Mouse (Mus musculus) telencephalon, adult 2 months (tissue): ENCODE measurements at regions not wholly inside any gene's neighbourhood (a gene's known extent, or its start where the extent isn't known, plus 50 kb on each side); places are given as distances from the start of the nearest gene placed in this dataset.
A peak's percentile ranks its signal among the peaks of the same experiment; 100 is the strongest.
"Not testable (repeated sequence)": the region's sequence is repeated elsewhere in the genome, so short reads cannot be mapped to it uniquely, and the experiment has no call there.

Source experiments
- DNase-seq: peaks from one replicate; pipeline ENCODE4 v3.0.0-alpha.2; 2011; ENCODE audit warnings: low read depth, low spot score

DNA sequence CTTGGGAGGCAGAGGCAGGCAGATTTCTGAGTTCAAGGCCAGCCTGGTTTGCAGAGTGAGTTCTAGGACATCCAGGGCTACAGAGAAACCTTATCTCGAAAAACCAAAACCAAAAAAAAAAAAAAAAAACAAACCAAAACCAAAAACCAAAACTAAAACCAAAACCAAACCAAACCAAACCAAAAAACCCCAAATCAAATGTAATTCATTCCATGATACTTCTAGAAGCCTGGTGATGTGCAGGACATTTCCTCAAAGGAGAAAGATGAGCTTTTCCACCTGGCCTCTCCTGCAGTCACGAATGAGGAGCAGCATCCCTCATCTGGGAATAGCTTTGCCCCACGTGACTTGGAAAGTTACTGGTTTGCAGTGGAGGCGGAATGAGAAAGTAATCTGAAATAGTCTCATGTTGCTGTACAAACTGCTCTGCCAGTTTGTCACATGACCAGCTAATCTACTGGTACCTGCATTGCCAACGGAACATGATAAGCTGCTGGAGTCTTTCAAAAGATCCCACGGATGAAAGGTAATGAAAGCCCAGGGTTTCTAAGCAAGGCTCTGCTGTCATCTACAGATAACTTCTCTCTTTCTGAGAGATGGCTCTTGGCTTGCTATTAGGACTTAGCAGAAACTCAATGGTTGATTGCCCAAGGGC is 127.8 kb upstream of the Max start:
- DNase-seq = peak; percentile 32

DNA sequence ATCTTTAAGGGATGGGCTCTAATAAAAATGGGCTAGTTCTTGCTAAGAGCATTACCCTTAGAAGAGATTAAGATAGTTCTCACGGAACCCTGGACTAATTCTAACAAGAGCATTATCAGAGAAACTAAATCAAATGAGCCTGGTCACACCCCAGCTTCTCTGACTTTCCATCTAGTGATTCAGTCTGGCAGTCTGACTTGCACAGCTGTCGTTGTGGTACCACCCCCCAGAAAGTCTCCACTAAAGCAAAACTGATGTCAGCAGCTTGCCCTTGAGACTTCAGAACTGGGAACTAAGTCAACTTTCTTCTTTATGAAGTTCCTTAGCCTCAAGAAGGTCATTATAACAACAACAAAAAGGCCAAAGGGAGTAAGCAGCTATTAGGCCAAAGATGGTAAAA is 126.5 kb upstream of the Max start:
- no peak for DNase-seq

DNA sequence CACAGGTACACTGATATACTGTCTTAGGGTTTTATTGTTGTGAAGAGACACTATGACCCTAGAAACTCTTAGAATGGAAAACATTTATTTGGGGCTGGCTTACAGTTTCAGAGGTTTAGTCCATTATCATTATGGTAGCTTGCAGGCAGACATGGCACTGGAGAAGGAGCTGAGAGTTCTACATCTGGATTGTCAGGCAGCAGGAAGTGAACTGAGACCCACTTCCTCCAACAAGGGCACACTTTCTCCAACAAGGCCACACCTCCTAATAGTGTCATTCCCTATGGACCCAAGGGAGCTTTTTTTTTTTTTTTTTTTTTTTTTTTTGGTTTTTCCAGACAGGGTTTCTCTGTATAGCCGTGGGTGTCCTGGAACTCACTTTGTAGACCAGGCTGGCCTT is 124.9 kb upstream of the Max start:
- not testable (repeated sequence) for DNase-seq

DNA sequence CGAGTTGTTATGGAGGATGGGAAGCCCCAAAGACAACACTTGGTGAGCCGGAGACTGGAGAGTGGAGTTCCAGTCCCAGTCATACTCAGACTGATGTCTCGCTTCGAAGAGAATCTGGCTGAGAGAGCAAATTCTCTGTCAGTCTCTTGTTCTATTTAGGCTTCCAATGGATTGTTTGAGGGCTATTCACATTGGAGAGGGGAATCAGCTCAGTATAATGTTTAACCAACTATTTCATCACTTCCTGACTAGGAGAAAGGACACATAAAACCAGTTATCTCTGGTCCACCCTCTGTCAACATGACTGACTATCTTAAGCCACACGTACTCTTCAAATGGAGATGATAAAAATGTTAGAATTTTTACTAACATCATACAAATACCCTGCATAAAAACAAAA is 123.9 kb upstream of the Max start:
- no peak for DNase-seq

DNA sequence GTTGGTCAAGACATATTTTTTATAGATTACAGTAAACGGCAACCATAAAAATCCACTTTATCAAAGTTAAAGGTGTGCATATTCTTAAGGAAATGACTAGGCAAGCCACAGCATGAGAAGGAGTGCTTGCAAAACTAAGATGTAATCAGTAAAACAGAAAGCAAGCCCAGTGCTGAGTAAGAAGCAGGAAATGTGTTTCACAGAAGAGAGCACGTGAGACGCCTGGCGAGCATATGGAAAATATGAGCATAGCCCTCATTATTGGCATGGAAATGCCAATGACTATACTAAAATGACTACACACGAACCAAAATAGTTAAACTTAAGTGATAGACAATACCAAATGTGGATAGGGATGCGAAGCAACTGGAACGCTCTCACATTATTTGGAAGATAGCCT is 123.2 kb upstream of the Max start:
- DNase-seq = no peak

DNA sequence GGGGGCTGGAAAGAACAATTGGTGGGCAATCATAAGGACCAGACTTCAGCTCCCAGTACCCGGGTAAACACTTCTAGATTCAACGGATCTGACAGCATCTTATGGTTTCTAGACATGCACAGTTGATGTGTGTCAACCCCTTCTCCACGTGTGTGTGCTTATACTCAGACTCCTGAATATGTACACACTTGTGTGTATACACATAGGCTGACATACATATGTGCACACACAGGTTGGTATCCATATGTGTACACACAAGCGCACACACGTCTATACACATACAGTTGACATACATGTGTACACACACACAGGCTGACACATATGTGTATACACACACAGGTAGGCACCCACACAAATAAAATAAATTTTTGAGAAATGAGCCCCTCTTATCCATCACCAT is 122.7 kb upstream of the Max start:
- no peak for DNase-seq

DNA sequence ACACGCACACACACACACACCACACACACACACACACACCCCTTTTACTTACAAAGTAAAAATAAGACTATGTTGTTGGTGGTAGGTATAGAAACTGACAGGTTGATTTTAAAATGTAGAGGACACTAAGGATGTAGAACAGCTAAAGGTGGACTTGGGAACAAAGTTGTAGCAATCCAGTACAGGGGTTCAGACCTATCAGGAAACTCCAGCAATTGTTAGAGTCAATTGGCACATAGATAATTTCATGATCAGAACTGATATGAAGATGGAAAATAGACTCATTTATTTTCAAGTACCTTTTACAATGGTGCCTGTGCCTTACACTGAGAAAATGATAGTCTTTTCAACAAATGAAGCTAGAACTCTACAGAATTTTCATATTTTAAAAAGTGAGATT is 122.3 kb upstream of the Max start:
- no peak for DNase-seq

DNA sequence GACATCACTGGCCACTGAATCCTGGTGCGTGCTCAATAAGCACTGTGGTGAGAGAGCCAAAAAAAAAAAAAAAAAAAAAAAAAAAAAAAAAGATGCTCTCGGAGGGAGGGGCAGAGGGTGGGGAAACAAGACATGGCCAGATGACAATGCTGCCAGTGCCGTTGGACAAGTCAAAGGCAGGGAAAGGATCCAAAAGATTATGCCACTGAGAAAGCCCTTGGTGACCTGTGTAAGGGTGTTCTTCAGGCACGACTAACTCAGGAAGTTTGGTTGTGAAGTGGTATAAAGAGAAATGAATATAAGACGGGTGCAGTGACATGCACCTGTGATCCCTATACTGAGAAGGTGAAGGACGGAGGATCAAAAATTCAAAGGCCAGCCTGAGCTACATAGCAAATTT is 121.8 kb upstream of the Max start:
- DNase-seq = no peak

DNA sequence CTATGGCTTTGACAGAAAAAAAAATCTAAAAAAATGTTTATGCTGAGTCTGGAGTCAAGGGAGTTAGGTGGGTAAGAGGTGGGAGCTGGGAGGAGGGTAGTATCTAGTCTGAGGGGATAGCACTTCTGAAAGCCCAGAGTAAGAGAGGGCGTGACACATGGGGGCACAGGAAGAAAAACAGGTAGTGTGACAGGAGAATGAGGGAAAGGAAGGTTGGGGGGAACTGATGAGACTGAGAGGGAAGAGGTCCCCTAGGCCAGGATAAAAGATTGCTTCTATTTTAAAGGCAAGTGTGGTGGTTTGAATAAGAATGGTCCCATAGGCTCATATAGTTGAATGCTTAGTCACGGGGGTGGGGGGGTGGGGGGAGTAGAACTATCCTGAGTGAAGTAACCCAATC is 119.8 kb upstream of the Max start:
- no peak for DNase-seq

DNA sequence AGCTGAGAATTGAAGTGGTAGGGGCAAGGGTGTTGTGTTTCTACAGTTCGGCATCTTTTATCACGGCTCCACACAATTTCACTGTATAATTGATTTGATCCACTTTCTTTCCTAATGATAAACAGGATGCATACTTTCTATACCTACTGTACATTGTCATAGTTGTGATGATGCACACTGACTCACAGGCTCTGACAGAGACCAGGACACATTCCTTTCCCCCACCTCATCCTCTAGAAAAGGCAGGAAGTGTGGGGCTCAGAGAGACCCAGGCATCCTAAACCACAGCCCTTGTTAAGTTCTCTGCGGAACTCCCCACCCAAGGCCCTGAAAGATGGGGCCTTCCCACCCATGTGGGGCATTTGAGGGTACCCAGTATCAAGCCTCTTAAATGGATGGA is 117.5 kb upstream of the Max start:
- no peak for DNase-seq

DNA sequence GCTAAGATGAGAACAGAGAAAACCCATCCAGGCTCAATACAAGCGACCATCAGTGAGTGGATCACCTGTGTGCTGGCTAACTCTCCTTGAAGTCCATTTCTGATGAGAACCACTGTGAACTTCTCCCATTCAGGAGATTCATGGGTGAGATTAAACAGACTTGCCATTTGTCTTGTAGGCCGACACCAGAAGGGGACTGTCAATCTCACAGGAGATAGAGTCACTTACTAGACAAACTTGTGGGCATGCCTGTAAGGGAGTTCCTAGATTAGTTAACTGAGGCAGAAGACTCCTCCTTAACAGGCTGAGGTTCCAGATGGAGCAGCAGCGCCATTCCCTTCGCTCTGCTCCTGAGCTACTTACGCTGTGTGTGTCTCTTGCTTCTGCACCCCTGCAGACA is 114.7 kb upstream of the Max start:
- no peak for DNase-seq

DNA sequence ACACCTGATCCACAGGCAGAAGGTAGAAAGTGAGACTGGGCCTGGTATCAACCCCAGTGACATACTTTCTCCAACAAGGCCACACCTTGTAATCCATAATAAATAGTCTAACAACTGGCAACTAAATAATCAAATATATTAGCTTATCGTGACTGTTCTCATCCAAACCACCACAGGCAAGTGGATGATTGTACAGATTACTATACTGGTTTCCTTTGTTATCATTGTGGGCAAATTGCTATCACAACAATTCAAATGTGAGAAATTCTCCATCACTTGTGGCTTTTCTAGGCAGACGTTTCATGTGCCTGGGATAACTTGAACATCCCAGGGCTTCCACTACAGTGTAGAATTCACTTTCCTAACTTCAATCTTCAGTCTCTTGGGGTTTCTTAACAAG is 112.6 kb upstream of the Max start:
- no peak for DNase-seq

DNA sequence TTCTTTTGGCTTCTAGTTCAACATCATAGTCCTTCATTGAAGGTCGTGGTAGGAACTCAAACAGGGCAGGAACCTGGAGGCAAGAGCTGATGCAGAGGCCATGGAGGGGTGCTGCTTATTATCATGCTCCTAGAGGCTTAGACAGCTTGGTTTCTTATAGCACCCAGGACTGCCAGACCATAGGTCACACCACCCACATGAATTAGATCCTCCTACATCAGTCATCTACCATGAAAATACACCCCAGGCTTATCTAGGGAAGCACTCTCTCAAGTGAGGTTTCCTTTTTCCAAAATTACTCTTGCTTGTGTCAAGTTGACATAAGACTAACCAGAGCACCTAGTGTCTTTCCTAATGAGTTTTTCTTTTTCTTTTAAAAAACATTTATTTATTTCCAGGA is 109.7 kb upstream of the Max start:
- no peak for DNase-seq

DNA sequence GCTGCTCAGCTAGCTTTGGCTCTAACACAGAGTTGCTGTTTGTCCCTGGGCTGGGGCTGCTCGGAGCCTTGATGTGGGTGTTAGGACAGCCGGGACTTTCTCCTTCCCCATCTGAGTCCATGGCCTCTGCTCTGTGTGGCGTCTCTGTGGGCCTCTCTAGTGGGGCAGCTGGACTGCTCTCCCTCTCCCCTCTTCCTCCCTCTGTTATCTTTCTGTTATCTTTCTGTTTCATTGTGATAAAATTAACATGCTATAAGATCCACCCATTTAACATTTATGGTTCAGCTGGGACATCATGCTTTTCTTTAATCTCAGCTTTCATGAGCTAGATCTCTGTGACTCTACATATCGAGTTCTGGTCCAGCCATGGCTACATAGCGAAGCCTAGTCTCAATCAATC is 105.9 kb upstream of the Max start:
- no peak for DNase-seq

DNA sequence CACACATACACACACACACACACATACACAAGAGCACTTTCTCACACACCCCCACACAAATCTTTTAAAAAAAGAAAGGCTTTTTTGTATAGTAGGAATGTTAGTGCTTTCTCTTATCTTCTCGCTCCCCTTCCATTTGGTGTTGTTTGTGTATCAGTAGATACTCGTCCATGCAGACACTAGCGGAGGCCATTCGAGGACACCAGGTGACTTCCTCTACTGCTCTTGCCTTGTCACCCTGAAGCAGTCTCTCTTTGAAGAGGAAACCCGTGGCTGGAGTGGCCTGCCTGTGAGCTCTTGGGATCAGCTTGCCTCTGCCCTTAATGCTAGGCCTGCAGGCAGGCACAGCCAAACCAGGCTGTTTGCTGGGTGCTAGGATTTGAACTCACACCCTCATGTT is 105.1 kb upstream of the Max start:
- DNase-seq = no peak

DNA sequence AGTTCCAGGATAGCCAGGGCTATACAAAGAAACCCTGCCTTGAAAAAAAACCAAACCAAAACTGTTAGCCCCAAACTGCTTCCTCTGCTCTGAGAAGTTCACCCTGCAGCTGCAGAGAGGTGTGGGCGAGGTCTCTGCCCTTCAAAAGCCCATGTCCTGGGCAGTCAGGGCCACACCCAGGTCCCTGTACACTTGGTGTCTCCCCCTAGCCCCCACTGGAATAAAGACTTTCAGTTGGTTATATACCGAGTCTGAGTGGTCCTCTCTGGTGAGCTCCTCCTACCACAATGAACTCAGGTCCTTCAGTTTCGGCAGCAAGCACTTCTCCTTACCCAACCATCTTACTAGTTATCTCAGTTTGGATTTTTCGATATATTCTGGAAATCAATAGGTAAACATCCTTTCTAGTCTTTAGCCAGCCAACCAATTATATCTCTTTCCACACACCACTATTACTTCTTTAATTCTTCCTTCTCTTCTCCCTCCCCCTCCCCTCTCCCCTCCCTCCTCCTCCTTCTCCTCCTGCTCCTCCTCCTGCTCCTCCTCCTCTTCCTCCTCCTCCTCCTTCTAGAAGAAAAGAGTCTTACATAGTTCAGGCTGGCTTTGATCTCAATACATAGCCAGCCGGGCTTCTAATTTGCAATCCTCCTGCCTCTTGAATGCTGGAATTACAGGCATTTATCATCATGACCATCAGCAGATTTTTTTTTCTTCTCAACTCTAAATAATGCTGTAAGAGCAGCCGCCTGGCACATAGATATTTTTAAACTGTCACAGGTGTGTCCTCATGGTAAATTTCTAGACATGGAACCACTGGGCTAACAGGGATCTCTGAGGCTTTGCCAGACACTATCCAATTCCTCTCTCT is 103.9 kb upstream of the Max start:
- no peak for DNase-seq

DNA sequence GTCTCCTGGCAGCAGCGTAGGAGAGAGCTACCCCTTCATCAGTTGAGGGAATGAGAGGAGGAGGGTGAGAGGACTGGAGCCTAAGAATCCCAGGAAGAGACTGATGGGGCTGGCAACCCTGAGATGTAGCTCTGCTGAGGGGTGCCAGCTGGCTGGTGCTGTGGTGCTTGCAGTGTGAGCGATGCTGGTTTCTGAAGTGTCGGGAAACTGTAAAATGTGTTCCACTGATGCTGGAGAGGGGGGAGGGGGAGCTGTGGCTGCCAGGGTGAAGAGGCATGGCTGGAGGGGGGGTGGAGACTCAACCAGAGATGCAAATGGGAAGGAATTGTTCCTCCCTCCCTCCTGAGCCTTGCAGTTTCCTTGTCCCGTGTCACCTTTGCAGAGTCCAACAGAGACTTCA is 102.0 kb upstream of the Max start:
- DNase-seq = no peak

DNA sequence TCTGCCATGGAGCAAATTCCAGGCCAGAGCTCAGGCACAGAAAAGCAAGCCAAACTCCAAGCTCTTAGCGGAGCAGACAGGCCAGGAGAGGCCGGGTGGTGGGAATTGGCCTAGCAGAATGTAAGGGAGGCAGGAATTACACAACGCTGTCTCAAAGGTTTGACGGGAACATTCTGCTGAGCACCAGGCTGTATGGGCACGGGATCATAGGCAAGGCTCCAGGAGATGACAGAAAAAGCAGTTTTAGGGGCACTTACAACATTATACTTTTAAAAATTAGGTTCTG is 99.5 kb upstream of the Max start:
- DNase-seq = no peak

DNA sequence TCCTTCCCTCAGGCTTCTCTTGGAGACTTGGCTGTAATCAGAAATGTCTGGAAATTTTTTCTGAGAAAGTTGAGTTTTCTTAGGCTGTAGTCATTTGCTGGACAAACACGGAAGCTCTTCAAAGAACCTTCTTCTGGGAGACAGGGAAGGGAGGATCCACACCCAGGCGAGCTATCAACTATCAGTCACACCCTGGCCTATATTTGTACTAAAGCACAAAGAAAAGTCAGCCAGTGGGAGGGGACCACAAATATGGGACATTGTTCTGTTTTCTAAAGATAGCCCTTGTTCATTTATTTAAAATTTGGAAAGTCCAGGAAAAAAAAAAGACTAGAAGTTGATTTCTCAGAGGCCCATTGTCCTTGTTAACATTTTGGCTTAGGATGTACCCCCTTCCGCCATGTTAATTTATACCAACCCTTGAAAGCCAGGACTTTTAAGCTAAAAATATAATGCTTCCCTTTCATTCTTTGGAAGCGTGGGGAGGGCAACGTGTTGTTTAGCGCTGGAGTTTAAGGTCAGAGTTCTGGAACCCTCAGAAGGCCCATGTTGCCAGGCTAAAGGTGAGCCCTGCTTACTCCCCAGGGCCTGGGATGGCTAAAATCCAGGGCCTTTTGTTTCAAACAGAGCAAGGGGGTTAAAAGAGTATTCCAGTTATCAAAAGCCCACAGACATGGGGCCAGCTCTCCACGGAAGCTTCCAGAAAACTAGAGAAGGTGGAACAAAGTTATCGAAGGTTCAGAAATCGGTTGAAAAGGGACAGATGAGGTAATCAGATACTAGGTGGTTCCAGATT is 99.0 kb upstream of the Max start:
- DNase-seq = no peak

DNA sequence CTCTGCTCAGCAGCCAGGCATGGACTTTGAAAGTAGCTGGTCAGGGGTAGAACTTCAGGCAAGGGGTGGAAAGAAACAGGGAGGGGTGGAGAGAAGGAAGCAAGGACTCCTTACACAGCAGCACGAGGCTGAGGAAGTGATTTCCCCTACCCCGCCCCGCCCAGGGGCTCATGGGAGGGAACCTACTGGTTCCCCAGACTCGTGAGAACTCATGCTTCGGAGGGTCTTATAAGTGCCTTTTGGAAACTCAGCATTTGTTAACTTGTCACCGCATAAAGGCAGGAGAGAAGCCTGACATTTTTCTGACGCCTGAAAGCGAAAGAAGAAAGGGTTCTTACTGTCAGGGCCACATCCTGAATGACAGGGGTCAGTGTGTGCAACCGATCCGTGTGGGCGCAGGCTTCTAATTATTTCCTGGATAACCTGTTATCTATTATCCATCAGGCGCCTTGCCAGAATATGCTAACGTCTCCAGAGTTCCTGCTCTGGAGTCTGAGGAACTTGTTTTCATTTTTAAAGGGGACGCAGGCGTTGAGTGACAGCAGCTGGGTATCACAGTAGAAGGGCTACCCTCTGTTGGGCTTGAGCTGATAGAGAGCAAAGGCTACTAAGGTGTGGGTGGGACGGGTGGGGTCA is 98.2 kb upstream of the Max start:
- DNase-seq = no peak

DNA sequence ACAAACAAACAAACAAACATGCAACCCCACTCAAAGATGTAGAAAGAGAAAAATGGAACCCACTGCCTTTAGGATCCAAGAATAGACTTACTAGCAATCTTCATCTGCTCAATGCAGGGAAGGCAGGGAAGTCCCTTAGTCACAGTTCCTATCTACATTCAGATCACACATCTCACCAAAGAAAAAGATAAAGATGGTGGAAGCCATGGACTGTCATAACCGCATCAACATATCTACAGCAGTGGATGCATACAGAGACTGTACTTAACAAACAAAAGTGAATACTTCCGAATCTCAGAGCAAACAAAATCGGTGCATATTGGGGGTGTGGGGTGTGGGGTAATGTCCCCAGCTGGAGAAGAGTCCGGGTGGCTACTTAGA is 97.7 kb upstream of the Max start:
- no peak for DNase-seq

DNA sequence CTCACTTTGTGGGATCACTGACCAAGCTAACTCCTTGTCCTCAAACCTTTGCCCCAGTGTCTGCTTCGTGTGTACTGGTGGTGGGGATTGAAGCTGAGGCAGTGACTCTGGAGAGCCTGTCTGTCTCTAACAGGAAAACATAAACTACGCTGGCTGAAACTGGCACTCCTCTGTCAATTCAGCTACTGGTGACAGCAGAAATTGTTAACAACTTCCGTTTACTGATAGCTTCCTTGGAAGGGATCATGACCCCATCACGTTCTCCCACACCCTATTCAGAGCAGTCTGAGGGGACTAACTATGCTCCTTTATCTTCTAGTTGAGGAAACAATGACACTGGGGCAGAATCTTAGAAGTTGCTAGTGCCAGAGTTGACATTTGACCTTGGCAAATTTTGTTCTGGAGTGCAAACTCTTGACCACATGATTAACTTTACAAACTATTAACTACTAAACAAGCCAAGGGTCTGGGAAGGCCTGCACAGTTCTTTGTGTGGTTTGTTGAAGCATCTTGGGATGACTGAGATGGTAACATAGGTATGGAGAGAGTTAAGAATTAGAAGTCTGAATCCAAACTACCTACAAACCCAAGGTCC is 96.7 kb upstream of the Max start:
- no peak for DNase-seq
